Mouse (Mus musculus) hindbrain, embryonic 12.5 days (tissue): ENCODE data around the gene Znhit6. TPM values are rescaled to one million over a fixed set of nuclear protein-coding genes. Genes with fewer than 3 reads are reported as not detected.
A peak's percentile ranks its signal among the peaks of the same experiment; 100 is the strongest.

Experiments used
- ATAC-seq: fragments of 200-750 bp; cut with Nextera tagmentation; 2 replicates; pipeline ENCODE4 v1.8.0; 2017; ENCODE audit warnings: moderate TSS enrichment; ENCODE audit not compliant: low FRiP score
- H3K27ac ChIP-seq: fragments of 300-500 bp; sonication (generic); 2 replicates; pipeline ENCODE4 v1.5.1; 2016; ENCODE audit warnings: mild to moderate bottlenecking
- H3K27me3 ChIP-seq: fragments of 300-500 bp; sonication (generic); 2 replicates; pipeline ENCODE4 v1.6.1; 2016; ENCODE audit warnings: mild to moderate bottlenecking
- H3K36me3 ChIP-seq: fragments of 300-500 bp; sonication (generic); 2 replicates; pipeline ENCODE4 v1.6.1; 2016; ENCODE audit warnings: mild to moderate bottlenecking
- H3K4me1 ChIP-seq: fragments of 300-500 bp; sonication (generic); 2 replicates; pipeline ENCODE4 v1.6.1; 2016
- H3K4me2 ChIP-seq: fragments of 300-500 bp; sonication (generic); replicated peaks from 2 replicates; pipeline ENCODE4 v1.6.1; 2016; ENCODE audit warnings: mild to moderate bottlenecking
- H3K4me3 ChIP-seq: fragments of 300-500 bp; sonication (generic); 2 replicates; pipeline ENCODE4 v1.5.1; 2016; ENCODE audit warnings: mild to moderate bottlenecking
- H3K9ac ChIP-seq: fragments of 300-500 bp; sonication (generic); 2 replicates; pipeline ENCODE4 v1.6.1; 2016; ENCODE audit warnings: mild to moderate bottlenecking, moderate library complexity
- H3K9me3 ChIP-seq: fragments of 300-500 bp; sonication (generic); replicated peaks from 2 replicates; pipeline ENCODE4 v1.6.1; 2016; ENCODE audit warnings: mild to moderate bottlenecking
- WGBS: fragments of 180-500 bp; shearing (Covaris S2); methylation state at CpG from one replicate; pipeline ENCODE4 v1.1.7; 2016; 5-methylcytosine and 5-hydroxymethylcytosine counted together
- polyA plus RNA-seq: library from polyadenylated mRNA; unstranded; fragments of >200 nt; fragmentation: Nextera tagmentation; extraction: Ambion mirVana; gene quantifications from 2 replicates; pipeline ENCODE4 v1.2.1, GENCODE M21; 2016

The Znhit6 gene
- polyA plus RNA-seq, 1 experiment from 2014 or later = 40.7 TPM

DNA sequence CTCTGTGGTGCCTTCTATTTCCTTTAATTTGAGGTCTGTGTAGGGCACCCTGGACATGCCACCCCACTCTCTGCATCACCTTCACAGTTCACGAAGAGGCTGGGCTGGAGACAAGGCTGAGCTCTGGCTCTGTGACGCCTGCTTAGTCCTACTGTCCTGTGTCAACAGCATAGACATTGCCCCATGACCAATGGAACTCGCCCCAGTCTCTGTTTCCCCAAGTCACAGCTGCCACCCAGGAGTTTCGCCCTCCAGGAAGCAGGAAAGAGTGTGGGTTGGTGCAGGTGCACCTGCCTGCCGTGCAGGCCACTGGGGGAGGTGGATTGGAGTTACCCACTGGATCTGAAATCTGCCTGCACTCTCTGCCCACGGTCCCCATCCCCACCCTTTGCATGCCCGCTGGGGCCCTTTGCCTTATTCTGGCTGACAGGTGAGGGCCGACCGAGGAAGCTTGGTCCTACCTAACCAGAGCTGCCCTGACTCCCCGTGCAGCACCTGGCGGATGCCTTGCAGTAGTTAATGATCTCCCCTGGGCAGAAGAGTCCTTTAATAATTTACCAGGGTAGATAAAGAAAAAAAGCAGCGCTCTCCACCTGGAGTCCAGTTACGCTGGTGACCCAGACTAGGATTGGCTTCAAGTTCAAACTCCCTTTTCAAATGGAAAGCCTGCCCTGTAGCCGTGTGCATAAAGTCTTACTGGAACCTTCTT lies 58.2 kb downstream of the Znhit6 start:
- Histone ChIP-seq H3K27ac (no peak overlapping the region), H3K9ac (no peak overlapping the region), H3K36me3 (no peaks in the 10 kb centered on the region), H3K4me2 (no peak overlapping the region), H3K9me3 (no peaks in the 10 kb centered on the region), H3K4me1 (peaks cover 20% of the 10 kb centered on the region), H3K27me3 (no peaks in the 10 kb centered on the region; the same call in 1 of the 2 replicates), H3K4me3 (no peak overlapping the region)
- WGBS = 87% methylated on average over 14 of the region's 14 CpGs
- no peak for ATAC-seq

DNA sequence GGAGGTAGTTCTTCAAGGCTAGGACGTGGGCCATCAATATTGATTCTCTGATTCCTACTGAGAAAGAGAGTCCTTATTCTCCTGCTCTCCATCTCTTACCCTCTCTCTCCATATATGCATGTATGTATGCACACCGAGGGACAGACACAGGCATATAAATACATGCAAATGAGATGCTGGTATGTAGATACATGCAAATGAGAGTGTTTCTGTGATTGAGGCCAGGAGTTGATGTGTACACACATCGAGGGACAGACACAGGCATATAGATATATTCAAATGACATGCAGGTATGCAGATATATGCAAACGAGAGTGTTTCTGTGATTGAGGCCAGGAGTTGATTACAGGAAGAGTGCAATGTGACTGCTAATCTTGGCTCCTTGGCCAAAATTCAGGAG lies 64.2 kb downstream of the Znhit6 start:
- no peak overlapping the region for H3K4me3 ChIP-seq

GRCm38 (mm10) chr3:145640583-145640982 lies 64.6 kb downstream of the Znhit6 start:
- no peak for ATAC-seq
- Histone ChIP-seq H3K9me3 (no peaks in the 10 kb centered on the region), H3K27me3 (no peaks in the 10 kb centered on the region; the same call in 1 of the 2 replicates), H3K4me1 (peaks cover 20% of the 10 kb centered on the region), H3K9ac (no peak overlapping the region), H3K36me3 (no peaks in the 10 kb centered on the region), H3K4me3 (no peak overlapping the region), H3K4me2 (no peak overlapping the region), H3K27ac (no peak overlapping the region)
- WGBS = 77% methylated on average over 4 of the region's 4 CpGs

More for the DNA sequence above, 64.2 kb downstream of the Znhit6 start:
- Histone ChIP-seq H3K36me3 (no peaks in the 10 kb centered on the region), H3K9ac (no peak overlapping the region), H3K4me2 (no peak overlapping the region), H3K4me1 (peaks cover 16% of the 10 kb centered on the region), H3K27ac (no peak overlapping the region), H3K9me3 (no peaks in the 10 kb centered on the region), H3K27me3 (no peaks in the 10 kb centered on the region; the same call in 1 of the 2 replicates)
- ATAC-seq = peak; percentile 86
- WGBS = 64% methylated on average over 4 of the region's 4 CpGs

DNA sequence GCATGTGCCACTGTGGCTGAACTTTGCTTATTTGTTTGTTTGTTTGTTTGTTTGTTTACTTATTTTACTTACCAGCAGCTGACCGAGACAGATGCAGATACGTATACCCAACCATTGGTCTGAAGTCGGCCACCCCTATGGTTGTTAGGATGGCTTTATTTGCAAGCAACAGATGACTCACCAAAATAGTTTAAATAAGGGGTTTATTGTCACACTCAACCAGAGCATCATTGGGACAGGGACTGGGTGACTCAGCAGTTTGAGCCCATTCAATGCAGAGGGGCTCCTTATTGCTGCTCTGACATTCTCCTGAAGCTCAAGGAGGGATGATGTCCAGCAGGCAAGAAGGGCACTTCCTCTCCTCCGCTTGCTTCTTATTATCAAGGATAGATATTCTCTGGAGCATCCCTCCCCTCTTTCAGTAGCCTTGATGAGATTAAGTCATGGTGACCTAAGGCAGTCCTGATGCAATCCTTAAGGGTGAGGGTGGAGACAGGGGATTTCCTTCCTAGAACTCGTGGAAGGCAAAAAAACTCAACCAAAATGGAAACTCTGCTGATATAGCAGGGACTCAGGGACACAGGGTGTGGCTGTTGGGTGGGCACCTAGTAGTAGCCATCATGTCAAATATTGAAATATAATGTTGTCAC lies 65.2 kb downstream of the Znhit6 start:
- no peak overlapping the region for H3K9ac ChIP-seq
- no peak for ATAC-seq
- no peaks in the 10 kb centered on the region; the same call in 1 of the 2 replicates for H3K27me3 ChIP-seq
- peaks cover 23% of the 10 kb centered on the region for H3K4me1 ChIP-seq
- no peak overlapping the region for H3K4me2 ChIP-seq
- H3K36me3 ChIP-seq = no peaks in the 10 kb centered on the region
- H3K27ac ChIP-seq = no peak overlapping the region
- WGBS = 82% methylated on average over 5 of the region's 5 CpGs
- no peak overlapping the region for H3K4me3 ChIP-seq
- no peaks in the 10 kb centered on the region for H3K9me3 ChIP-seq

- WGBS = 86% methylated on average over 3 of the region's 3 CpGs
- H3K4me1 ChIP-seq = peaks cover 26% of the 10 kb centered on the region
- H3K27me3 ChIP-seq = no peaks in the 10 kb centered on the region; the same call in 1 of the 2 replicates
- H3K27ac ChIP-seq = no peak overlapping the region
- H3K9ac ChIP-seq = no peak overlapping the region
- H3K36me3 ChIP-seq = no peaks in the 10 kb centered on the region
- ATAC-seq = no peak
- H3K9me3 ChIP-seq = no peaks in the 10 kb centered on the region
- H3K4me2 ChIP-seq = no peak overlapping the region
- H3K4me3 ChIP-seq = no peak overlapping the region
Observed at GRCm38 (mm10) chr3:145641878-145642277, 65.9 kb downstream of the Znhit6 start.

DNA sequence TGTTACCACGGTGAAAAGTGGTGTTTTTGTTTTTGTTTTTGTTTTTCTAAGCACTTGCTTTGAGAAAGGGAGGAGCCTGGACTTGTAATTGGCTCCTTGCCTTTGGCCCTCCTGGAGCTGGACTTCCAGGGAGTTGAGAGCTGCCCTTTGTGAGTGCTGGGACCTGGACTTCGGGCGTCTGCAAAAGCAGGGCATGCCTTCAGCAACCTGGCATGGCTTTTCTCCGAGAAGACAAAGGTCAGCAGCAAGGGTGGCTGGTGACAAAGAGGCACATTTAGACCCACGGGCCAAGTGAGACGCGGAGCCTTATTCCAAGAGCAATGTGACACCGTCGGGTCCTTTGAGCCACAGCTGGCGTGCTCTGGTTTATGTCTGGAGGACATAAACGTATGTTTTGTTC lies 66.9 kb downstream of the Znhit6 start:
- ATAC-seq = no peak
- no peak overlapping the region for H3K9ac ChIP-seq
- H3K36me3 ChIP-seq = no peaks in the 10 kb centered on the region
- H3K27ac ChIP-seq = no peak overlapping the region
- peaks cover 4% of the 10 kb centered on the region; the same call in 1 of the 2 replicates for H3K27me3 ChIP-seq
- no peak overlapping the region for H3K4me3 ChIP-seq
- no peaks in the 10 kb centered on the region for H3K9me3 ChIP-seq
- no peak overlapping the region for H3K4me2 ChIP-seq
- 53% methylated on average over 11 of the region's 11 CpGs for WGBS
- H3K4me1 ChIP-seq = peaks cover 33% of the 10 kb centered on the region

- Histone ChIP-seq H3K4me2 (no peak overlapping the region), H3K27me3 (peaks cover 19% of the 10 kb centered on the region), H3K4me3 (no peak overlapping the region), H3K36me3 (no peaks in the 10 kb centered on the region), H3K27ac (no peak overlapping the region), H3K4me1 (peaks cover 39% of the 10 kb centered on the region), H3K9ac (no peak overlapping the region), H3K9me3 (no peaks in the 10 kb centered on the region)
- no peak for ATAC-seq
- WGBS = 65% methylated on average over 6 of the region's 6 CpGs
Observed at GRCm38 (mm10) chr3:145645463-145645862, 69.5 kb downstream of the Znhit6 start.

DNA sequence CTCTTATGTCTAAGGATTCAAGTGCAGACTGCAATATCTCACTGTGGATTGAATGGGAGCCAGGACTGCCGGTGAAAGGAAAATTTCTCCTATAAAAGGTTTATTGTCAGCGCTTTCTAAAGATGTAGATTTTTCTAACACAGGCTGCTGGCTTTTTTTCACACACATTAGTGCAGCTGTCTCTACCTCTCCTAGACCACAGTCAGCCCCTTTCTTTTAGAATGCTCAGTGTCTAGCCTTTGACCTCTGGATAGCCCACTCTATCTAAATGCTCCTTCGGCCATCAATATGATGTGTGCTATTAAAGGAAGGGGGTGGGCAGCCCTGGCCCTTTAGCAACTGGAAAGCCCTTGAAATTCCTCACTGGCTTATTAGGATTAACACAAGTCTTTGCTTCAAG lies 70.0 kb downstream of the Znhit6 start:
- WGBS = 19% methylated on average over 3 of the region's 3 CpGs
- H3K27ac ChIP-seq = no peak overlapping the region
- H3K27me3 ChIP-seq = peaks cover 22% of the 10 kb centered on the region
- no peaks in the 10 kb centered on the region for H3K36me3 ChIP-seq
- no peak overlapping the region for H3K4me2 ChIP-seq
- ATAC-seq = 0 out of 2 replicates have a peak, but pooled peaks have one; percentile 13
- H3K4me1 ChIP-seq = peaks cover 41% of the 10 kb centered on the region
- no peak overlapping the region for H3K4me3 ChIP-seq
- H3K9me3 ChIP-seq = no peaks in the 10 kb centered on the region
- no peak overlapping the region for H3K9ac ChIP-seq

- Histone ChIP-seq H3K4me1 (peaks cover 47% of the 10 kb centered on the region), H3K9me3 (no peaks in the 10 kb centered on the region), H3K27ac (no peak overlapping the region), H3K9ac (no peak overlapping the region), H3K27me3 (peaks cover 22% of the 10 kb centered on the region), H3K4me3 (no peak overlapping the region), H3K36me3 (no peaks in the 10 kb centered on the region), H3K4me2 (no peak overlapping the region)
- 49% methylated on average over 2 of the region's 2 CpGs for WGBS
- ATAC-seq = no peak
Observed at GRCm38 (mm10) chr3:145646666-145647065, 70.7 kb downstream of the Znhit6 start.

DNA sequence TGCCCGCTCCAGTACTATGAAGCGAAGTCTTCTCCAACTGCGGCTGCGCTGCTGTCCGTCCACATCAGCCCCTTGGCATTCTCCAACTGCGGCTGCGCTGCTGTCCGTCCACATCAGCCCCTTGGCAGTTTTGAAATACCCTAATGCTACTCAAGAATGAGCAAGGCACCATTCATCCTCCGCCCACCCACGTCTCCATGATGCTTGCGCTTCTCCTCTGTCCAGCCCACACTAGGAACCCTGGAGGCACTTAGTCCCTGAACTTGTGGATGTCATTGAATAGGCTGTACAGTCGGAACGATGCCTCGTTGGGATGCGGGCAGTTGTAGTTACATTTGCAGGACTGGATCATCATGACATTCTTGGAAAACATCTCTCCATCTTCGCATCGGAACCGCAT lies 71.4 kb downstream of the Znhit6 start:
- no peaks in the 10 kb centered on the region for H3K9me3 ChIP-seq
- WGBS = 84% methylated on average over 18 of the region's 18 CpGs
- peaks cover 26% of the 10 kb centered on the region for H3K27me3 ChIP-seq
- no peaks in the 10 kb centered on the region for H3K36me3 ChIP-seq
- H3K9ac ChIP-seq = no peak overlapping the region
- H3K4me1 ChIP-seq = peaks cover 54% of the 10 kb centered on the region
- H3K4me3 ChIP-seq = no peak overlapping the region
- ATAC-seq = no peak
- no peak overlapping the region for H3K27ac ChIP-seq
- peak overlapping the region; percentile 87; the same call in 1 of the 2 replicates for H3K4me2 ChIP-seq

DNA sequence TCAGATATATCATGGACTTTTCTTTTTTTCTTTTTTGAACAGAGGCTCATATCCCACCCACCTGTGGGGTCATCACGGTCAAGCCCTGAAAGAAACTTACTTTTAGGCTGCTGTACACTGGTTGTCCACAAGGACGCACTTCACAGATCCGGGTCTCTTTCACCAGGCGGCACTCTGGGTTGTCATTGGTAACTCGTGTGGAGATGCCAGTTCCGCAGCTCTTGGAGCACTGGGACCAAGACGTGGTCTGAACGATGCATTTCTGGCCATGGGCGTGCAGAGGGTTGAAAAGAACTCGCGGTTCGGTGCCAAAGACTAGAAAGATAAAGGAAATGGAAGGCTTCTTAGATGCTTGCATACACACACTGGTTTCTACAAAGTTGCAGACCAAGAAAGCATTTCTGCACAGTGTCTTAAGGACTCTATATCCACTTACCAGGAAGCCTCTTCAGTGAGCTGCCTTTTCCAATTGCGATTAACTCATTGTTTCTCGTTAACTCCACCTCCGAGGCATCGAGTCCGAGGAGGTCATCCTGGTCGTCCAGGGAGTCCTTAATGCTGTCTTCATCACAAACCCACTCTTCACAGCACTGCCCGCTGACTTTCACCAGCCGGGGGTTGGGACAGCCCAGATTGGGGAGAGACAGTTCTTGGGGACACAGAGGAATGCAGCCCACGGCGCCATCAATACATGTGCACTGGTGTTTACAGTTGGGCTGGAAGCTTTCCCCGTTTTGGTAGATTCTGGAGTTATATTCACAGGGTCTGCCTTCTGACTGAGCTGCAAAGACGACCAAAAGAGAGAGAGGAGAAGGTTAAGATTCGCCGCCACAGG lies 72.3 kb downstream of the Znhit6 start:
- Histone ChIP-seq H3K9me3 (no peaks in the 10 kb centered on the region), H3K4me3 (peak overlapping the region; percentile 53), H3K36me3 (no peaks in the 10 kb centered on the region), H3K9ac (peak overlapping the region; percentile 73), H3K27ac (peak overlapping the region; percentile 84; the same call in 1 of the 2 replicates), H3K27me3 (peaks cover 35% of the 10 kb centered on the region), H3K4me1 (peaks cover 63% of the 10 kb centered on the region), H3K4me2 (peak overlapping the region; percentile 87)
- WGBS = 16% methylated on average over 26 of the region's 26 CpGs
- no peak for ATAC-seq
